Comparison of ENCODE assay signal across 8 mouse cellular contexts in genomic region chr11:61619791-61620241, GRCm38 (mm10). TPM values are rescaled to one million over a fixed set of nuclear protein-coding genes. Genes with fewer than 3 reads are reported as not detected.
DNase-seq lines count a peak whose midpoint lies in the region; ATAC-seq and TF ChIP-seq lines count a peak whose summit lies in the region.

No protein-coding gene starts in this region.

- no peak overlapping the region for H3K27ac ChIP-seq in limb, embryonic 13.5 days
- no peak overlapping the region for H3K27ac ChIP-seq in midbrain, postnatal 0 days (ENCODE audit: low read depth, low read length)

- peak overlapping the region; percentile 46 for H3K4me3 ChIP-seq in limb, embryonic 13.5 days
- H3K4me3 ChIP-seq in midbrain, postnatal 0 days (ENCODE audit: low read depth, low read length) = peak overlapping the region; percentile 33

- H3K4me1 ChIP-seq in limb, embryonic 13.5 days = peaks cover 23% of the 10 kb centered on the region
- H3K4me1 ChIP-seq in midbrain, postnatal 0 days (ENCODE audit: insufficient read depth, low read length) = peaks cover 4% of the 10 kb centered on the region; the same call in 1 of the 2 replicates

- no peaks in the 10 kb centered on the region for H3K27me3 ChIP-seq in limb, embryonic 13.5 days
- no peaks in the 10 kb centered on the region for H3K27me3 ChIP-seq in midbrain, postnatal 0 days (ENCODE audit: insufficient read depth, low read length)

- TF ChIP-seq CTCF in midbrain, postnatal 0 days (IDR thresholded peaks at IDR 0.05) = peak; percentile 65

- peak overlapping the region; percentile 78 for H3K4me2 ChIP-seq in limb, embryonic 13.5 days (replicated peaks)
- peak overlapping the region; percentile 76 for H3K4me2 ChIP-seq in midbrain, postnatal 0 days (ENCODE audit: low read depth, low read length, poor library complexity, severe bottlenecking)

- DNase-seq in left cerebral cortex, adult 18-20 months (ENCODE audit: low spot score in 2 of 2) = peak; percentile 72 to 77
- no peak for DNase-seq in left cerebral cortex, adult 11 months (ENCODE audit: low spot score)
- DNase-seq in embryo, embryonic 11 days = peak; percentile 86
- peak; percentile 85 to 86 for DNase-seq in heart, adult 18-20 months
- peak; percentile 75 for DNase-seq in kidney, adult 18-20 months
- peak; percentile 64 for DNase-seq in midbrain, postnatal 0 days (ENCODE audit: low spot score)
- DNase-seq in urinary bladder, postnatal 14 days (ENCODE audit: low spot score) = peak; percentile 75

- ATAC-seq in limb, embryonic 13.5 days (ENCODE audit: low FRiP score, low read depth) = peak; percentile 57
- ATAC-seq in midbrain, postnatal 0 days (ENCODE audit: low FRiP score) = peak; percentile 44; the same call in 1 of the 2 replicates

- under 1% methylated on average over 16 of the region's 17 CpGs for WGBS in limb, embryonic 13.5 days
- WGBS in midbrain, postnatal 0 days = 1% methylated on average over 17 of the region's 17 CpGs

- H3K9me3 ChIP-seq in limb, embryonic 13.5 days = no peaks in the 10 kb centered on the region
- H3K9me3 ChIP-seq in midbrain, postnatal 0 days (ENCODE audit: low read length) = no peaks in the 10 kb centered on the region

- no peaks in the 10 kb centered on the region for H3K36me3 ChIP-seq in limb, embryonic 13.5 days
- H3K36me3 ChIP-seq in midbrain, postnatal 0 days (ENCODE audit: insufficient read depth, low read length) = no peaks in the 10 kb centered on the region

- H3K9ac ChIP-seq in limb, embryonic 13.5 days = peak overlapping the region; percentile 60
- H3K9ac ChIP-seq in midbrain, postnatal 0 days (replicated peaks; ENCODE audit: low read length, poor library complexity, severe bottlenecking) = peak overlapping the region; percentile 59

RNA-seq across cellular contexts. Expression of gene Grap, which starts 33.2 kb away (rescaled TPM):
- 1 to 10 TPM; 3.2 to 4.5 TPM for total RNA-seq in left cerebral cortex, adult 18-20 months (2021)
- 10 to 100 TPM; 12.1 to 13.5 TPM for total RNA-seq in heart, adult 18-20 months (2021)
- 6.8 and 7.0 TPM in 2 replicates for polyA plus RNA-seq in limb, embryonic 13.5 days (2015; fragmentation: Nextera tagmentation; extraction: Ambion mirVana)
- 5.1 and 6.6 TPM in 2 replicates for total RNA-seq in midbrain, postnatal 0 days (2014; rRNA removed)
- polyA plus RNA-seq in midbrain, postnatal 0 days (2015; fragmentation: Nextera tagmentation; extraction: Ambion mirVana) = 5.8 and 5.9 TPM in 2 replicates

RNA-seq across cellular contexts. Expression of gene Epn2, which starts 40.3 kb away (rescaled TPM):
- 100 to 1,000 TPM; 116 to 128 TPM for total RNA-seq in left cerebral cortex, adult 18-20 months (2021)
- total RNA-seq in heart, adult 18-20 months (2021) = 10 to 100 TPM; 24.5 to 28.1 TPM
- polyA plus RNA-seq in limb, embryonic 13.5 days (2015; fragmentation: Nextera tagmentation; extraction: Ambion mirVana) = 30.0 and 32.1 TPM in 2 replicates
- total RNA-seq in midbrain, postnatal 0 days (2014; rRNA removed) = 74.3 and 86.4 TPM in 2 replicates
- 67.9 and 74.9 TPM in 2 replicates for polyA plus RNA-seq in midbrain, postnatal 0 days (2015; fragmentation: Nextera tagmentation; extraction: Ambion mirVana)
